Mouse (Mus musculus): ENCODE data around the gene Psmb5.

DNA sequence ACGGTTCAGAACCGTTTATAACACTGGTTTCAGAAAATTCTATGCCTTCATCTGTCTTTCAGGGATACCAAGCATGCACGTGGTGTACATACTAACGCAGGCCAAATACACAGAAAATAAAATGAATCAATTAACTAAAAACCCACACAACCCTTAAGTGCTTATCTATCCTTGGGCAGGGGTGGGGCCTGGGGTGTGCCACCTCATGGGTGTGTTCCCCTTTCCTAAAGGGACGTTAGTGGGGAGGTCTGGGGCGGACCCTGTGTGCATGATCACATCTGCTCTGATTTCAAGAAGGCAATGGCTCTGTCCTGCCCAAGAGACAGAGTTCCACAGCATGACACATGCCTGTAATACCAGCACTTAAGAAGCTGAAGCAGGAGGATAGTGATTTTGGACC is 5.5 kb upstream of the Psmb5 start:
- TF ChIP-seq HCFC1 (IDR thresholded peaks at IDR 0.05; ENCODE audit: borderline replicate concordance, insufficient read depth, low read length) (no peak), ZC3H11A (IDR thresholded peaks at IDR 0.05; ENCODE audit: borderline replicate concordance, low read depth, low read length) (no peak), CHD2 (IDR thresholded peaks at IDR 0.05; ENCODE audit: low read depth, low read length) (no peak)

Data from ES-E14 (cell line).